Mouse (Mus musculus) intestine, embryonic 16.5 days (tissue): Measurements from ENCODE around the gene 5031439G07Rik. TPM values are rescaled to one million over a fixed set of nuclear protein-coding genes. Genes with fewer than 3 reads are reported as not detected.
"Not testable (repeated sequence)": the region's sequence is repeated elsewhere in the genome, so short reads cannot be mapped to it uniquely, and the experiment has no call there.

Experiments used
- ATAC-seq: fragments of 200-750 bp; cut with Nextera tagmentation; 2 replicates; pipeline ENCODE4 v1.8.0; 2017; ENCODE audit warnings: moderate TSS enrichment, moderate library complexity
- H3K27ac ChIP-seq: fragments of 300-500 bp; sonication (generic); 2 replicates; pipeline ENCODE4 v1.5.1; 2014; ENCODE audit warnings: mild to moderate bottlenecking, low read length
- H3K27me3 ChIP-seq: fragments of 300-500 bp; sonication (generic); replicated peaks from 2 replicates; pipeline ENCODE4 v1.6.1; 2014; ENCODE audit warnings: low read length, control low read depth, mixed read lengths; ENCODE audit not compliant: control insufficient read depth, insufficient read depth
- H3K36me3 ChIP-seq: fragments of 300-500 bp; sonication (generic); 2 replicates; pipeline ENCODE4 v1.6.1; 2014; ENCODE audit warnings: low read length, control low read depth; ENCODE audit not compliant: control insufficient read depth, insufficient read depth
- H3K4me1 ChIP-seq: fragments of 300-500 bp; sonication (generic); 2 replicates; pipeline ENCODE4 v1.6.1; 2014; ENCODE audit warnings: low read length, control low read depth, mixed read lengths; ENCODE audit not compliant: control insufficient read depth, insufficient read depth
- H3K4me2 ChIP-seq: fragments of 300-500 bp; sonication (generic); 2 replicates; pipeline ENCODE4 v1.6.1; 2014; ENCODE audit warnings: low read depth, low read length, control low read depth
- H3K4me3 ChIP-seq: fragments of 300-500 bp; sonication (generic); 2 replicates; pipeline ENCODE4 v1.5.1; 2014; ENCODE audit warnings: mild to moderate bottlenecking, low read length
- H3K9ac ChIP-seq: fragments of 300-500 bp; sonication (generic); 2 replicates; pipeline ENCODE4 v1.6.1; 2014; ENCODE audit warnings: low read depth, low read length
- H3K9me3 ChIP-seq: fragments of 300-500 bp; sonication (generic); 2 replicates; pipeline ENCODE4 v1.6.1; 2016; ENCODE audit warnings: low read length, control low read depth; ENCODE audit not compliant: control insufficient read depth
- WGBS: fragments of 180-500 bp; shearing (Covaris S2); extraction: QIAGEN DNeasy Blood & Tissue Kit; methylation state at CpG from one replicate; pipeline ENCODE4 v1.1.7; 2014; 5-methylcytosine and 5-hydroxymethylcytosine counted together
- microRNA-seq: library from miRNA; unstranded; fragments of <30 nt; microRNA quantifications from one replicate; pipeline ENCODE4, GENCODE M21; 2016
- polyA plus RNA-seq: library from polyadenylated mRNA; unstranded; fragments of >200 nt; fragmentation: Nextera tagmentation; extraction: Ambion mirVana; gene quantifications from 2 replicates; pipeline ENCODE4 v1.2.1, GENCODE M21; 2015

The 5031439G07Rik gene
- polyA plus RNA-seq, 1 experiment from 2014 or later = 7.1 TPM

- no peaks in the 10 kb centered on the region for H3K27me3 ChIP-seq
- ATAC-seq = no peak
- WGBS = 85% methylated on average over 3 of the region's 3 CpGs
Measured at GRCm38 (mm10) chr15:84913201-84913600, 75.2 kb downstream of the 5031439G07Rik start.

GRCm38 (mm10) chr15:84903843-84904385 is 84.4 kb downstream of the 5031439G07Rik start:
- H3K9ac ChIP-seq = no peak overlapping the region
- H3K27ac ChIP-seq = no peak overlapping the region
- no peaks in the 10 kb centered on the region for H3K27me3 ChIP-seq
- no peak overlapping the region for H3K4me3 ChIP-seq
- no peak for ATAC-seq
- WGBS = 74% methylated on average over 7 of the region's 7 CpGs
- H3K9me3 ChIP-seq = no peaks in the 10 kb centered on the region
- no peak overlapping the region for H3K4me2 ChIP-seq
- H3K36me3 ChIP-seq = no peaks in the 10 kb centered on the region
- no peaks in the 10 kb centered on the region for H3K4me1 ChIP-seq

More at GRCm38 (mm10) chr15:84913201-84913600, 75.2 kb downstream of the 5031439G07Rik start:
- Histone ChIP-seq H3K9ac (no peak overlapping the region), H3K4me3 (no peak overlapping the region), H3K4me2 (no peak overlapping the region), H3K36me3 (no peaks in the 10 kb centered on the region), H3K4me1 (no peaks in the 10 kb centered on the region), H3K9me3 (no peaks in the 10 kb centered on the region), H3K27ac (no peak overlapping the region)

- no peak for ATAC-seq
- H3K36me3 ChIP-seq = no peaks in the 10 kb centered on the region
- H3K4me2 ChIP-seq = no peak overlapping the region
- H3K9me3 ChIP-seq = no peaks in the 10 kb centered on the region
- no peak overlapping the region for H3K9ac ChIP-seq
- no peak overlapping the region for H3K4me3 ChIP-seq
- no peak overlapping the region for H3K27ac ChIP-seq
- no peaks in the 10 kb centered on the region for H3K4me1 ChIP-seq
- 23% methylated on average over 7 of the region's 7 CpGs for WGBS
- no peaks in the 10 kb centered on the region for H3K27me3 ChIP-seq
Measured at GRCm38 (mm10) chr15:84898077-84898476, 90.3 kb downstream of the 5031439G07Rik start.

- Histone ChIP-seq H3K4me2 (no peak overlapping the region), H3K4me3 (no peak overlapping the region), H3K4me1 (no peaks in the 10 kb centered on the region), H3K27ac (no peak overlapping the region), H3K9ac (no peak overlapping the region), H3K9me3 (no peaks in the 10 kb centered on the region), H3K27me3 (no peaks in the 10 kb centered on the region), H3K36me3 (no peaks in the 10 kb centered on the region)
- no peak for ATAC-seq
- 83% methylated on average over 1 of the region's 1 CpGs for WGBS
Measured at GRCm38 (mm10) chr15:84896664-84897063, 91.7 kb downstream of the 5031439G07Rik start.

GRCm38 (mm10) chr15:84896216-84896615 is 92.1 kb downstream of the 5031439G07Rik start:
- not testable (repeated sequence) for H3K4me2 ChIP-seq, ATAC-seq, H3K9me3 ChIP-seq, H3K27ac ChIP-seq, H3K4me1 ChIP-seq, H3K9ac ChIP-seq, H3K36me3 ChIP-seq, H3K4me3 ChIP-seq, H3K27me3 ChIP-seq
- WGBS = 62% methylated on average over 10 of the region's 10 CpGs

Small RNA genes within 50 kb of the gene (microRNA-seq; reads per million reads assigned to microRNA genes)
- 15.7 reads per million, percentile 27 among the genes with 10 or more reads in this experiment for gene Mir1249

Other genes with a start within 250 kb of the 5031439G07Rik start
- gene Phf21b, start 132.5 kb downstream of the 5031439G07Rik start, polyA plus RNA-seq = 0.43 and 0.48 TPM in 2 replicates
- 0.62 TPM in 2 replicates for gene Gm29666, start 68.5 kb downstream of the 5031439G07Rik start, polyA plus RNA-seq
- 31.5 and 32.7 TPM in 2 replicates for gene Nup50, start 65.1 kb downstream of the 5031439G07Rik start, polyA plus RNA-seq
- gene Upk3a, start 28.6 kb upstream of the 5031439G07Rik start, polyA plus RNA-seq = 1.6 and 2.1 TPM in 2 replicates
- 27.8 and 28.8 TPM in 2 replicates for gene Fam118a, start 40.4 kb upstream of the 5031439G07Rik start, polyA plus RNA-seq
- 0.13 and 0.17 TPM in 2 replicates for gene Smc1b, start 143.4 kb upstream of the 5031439G07Rik start, polyA plus RNA-seq
- 0.12 TPM in 1 of 2 replicates, not detected in the other for gene Ribc2, start 143.5 kb upstream of the 5031439G07Rik start, polyA plus RNA-seq
- gene Fbln1, start 217.4 kb upstream of the 5031439G07Rik start, polyA plus RNA-seq = 189 and 191 TPM in 2 replicates